Mouse (Mus musculus) lung, postnatal 0 days (tissue): ENCODE data around the gene Zbp1. TPM values are rescaled to one million over a fixed set of nuclear protein-coding genes. Genes with fewer than 3 reads are reported as not detected.

Experiments used
- ATAC-seq: fragments of 200-750 bp; cut with Nextera tagmentation; 2 replicates; pipeline ENCODE4 v1.8.0; 2017; ENCODE audit warnings: moderate library complexity
- DNase-seq: peaks from one replicate; pipeline ENCODE4 v3.0.0-alpha.2; 2016; ENCODE audit warnings: low spot score
- H3K27ac ChIP-seq: fragments of 300-500 bp; sonication (generic); 2 replicates; pipeline ENCODE4 v1.5.1; 2014; ENCODE audit warnings: antibody characterized with exemption, mild to moderate bottlenecking, low read length, mixed read lengths
- H3K27me3 ChIP-seq: fragments of 300-500 bp; sonication (generic); replicated peaks from 2 replicates; pipeline ENCODE4 v1.6.1; 2014; ENCODE audit warnings: low read length, mixed read lengths; ENCODE audit not compliant: insufficient read depth
- H3K36me3 ChIP-seq: fragments of 300-500 bp; sonication (generic); 2 replicates; pipeline ENCODE4 v1.6.1; 2014; ENCODE audit warnings: low read length, mixed read lengths; ENCODE audit not compliant: insufficient read depth
- H3K4me1 ChIP-seq: fragments of 300-500 bp; sonication (generic); 2 replicates; pipeline ENCODE4 v1.6.1; 2014; ENCODE audit warnings: antibody characterized with exemption, low read depth, low read length, mixed read lengths; ENCODE audit not compliant: insufficient read depth
- H3K4me2 ChIP-seq: fragments of 300-500 bp; sonication (generic); replicated peaks from 2 replicates; pipeline ENCODE4 v1.6.1; 2014; ENCODE audit warnings: low read depth, mild to moderate bottlenecking, low read length, moderate library complexity, mixed read lengths
- H3K4me3 ChIP-seq: fragments of 300-500 bp; sonication (generic); 2 replicates; pipeline ENCODE4 v1.5.1; 2014; ENCODE audit warnings: low read depth, low read length
- H3K9ac ChIP-seq: fragments of 300-500 bp; sonication (generic); replicated peaks from 2 replicates; pipeline ENCODE4 v1.6.1; 2014; ENCODE audit warnings: low read depth, mild to moderate bottlenecking
- H3K9me3 ChIP-seq: fragments of 300-500 bp; sonication (generic); 2 replicates; pipeline ENCODE4 v1.6.1; 2016; ENCODE audit warnings: low read length, mixed read lengths
- CTCF ChIP-seq: IDR thresholded peaks from 2 replicates; pipeline ENCODE4 v1.5.1; 2016; ENCODE audit warnings: antibody characterized with exemption, mild to moderate bottlenecking
- EP300 ChIP-seq: IDR thresholded peaks from 2 replicates; pipeline ENCODE4 v1.6.1; 2016; ENCODE audit warnings: antibody characterized with exemption, mild to moderate bottlenecking, control low read depth
- WGBS: fragments of 180-500 bp; shearing (Covaris S2); extraction: QIAGEN DNeasy Blood & Tissue Kit; methylation state at CpG from one replicate; pipeline ENCODE4 v1.1.7; 2014; 5-methylcytosine and 5-hydroxymethylcytosine counted together
- polyA plus RNA-seq: library from polyadenylated mRNA; unstranded; fragments of >200 nt; fragmentation: Nextera tagmentation; extraction: Ambion mirVana; gene quantifications from 2 replicates; pipeline ENCODE4 v1.2.1, GENCODE M21; 2015

The Zbp1 gene
- polyA plus RNA-seq, 1 experiment from 2014 or later = 2.5 TPM

GRCm38 (mm10) chr2:173212227-173212626 lies 6.5 kb downstream of the Zbp1 start:
- WGBS = 67% methylated on average over 4 of the region's 4 CpGs
- H3K4me2 ChIP-seq = no peak overlapping the region
- H3K27ac ChIP-seq = no peak overlapping the region
- no peak for DNase-seq
- no peak for ATAC-seq
- no peaks in the 10 kb centered on the region for H3K36me3 ChIP-seq
- H3K27me3 ChIP-seq = no peaks in the 10 kb centered on the region
- H3K4me3 ChIP-seq = no peak overlapping the region
- no peak overlapping the region for H3K9ac ChIP-seq
- no peaks in the 10 kb centered on the region for H3K4me1 ChIP-seq
- H3K9me3 ChIP-seq = no peaks in the 10 kb centered on the region
- no peak for TF ChIP-seq EP300
- TF ChIP-seq CTCF = no peak

- H3K4me3 ChIP-seq = no peak overlapping the region
- DNase-seq = no peak
- TF ChIP-seq CTCF = no peak
- no peak for TF ChIP-seq EP300
- H3K9me3 ChIP-seq = no peaks in the 10 kb centered on the region
- no peak overlapping the region for H3K4me2 ChIP-seq
- WGBS = 91% methylated on average over 7 of the region's 7 CpGs
- no peaks in the 10 kb centered on the region for H3K27me3 ChIP-seq
- no peak for ATAC-seq
- no peaks in the 10 kb centered on the region for H3K4me1 ChIP-seq
- H3K9ac ChIP-seq = no peak overlapping the region
- H3K27ac ChIP-seq = no peak overlapping the region
- no peaks in the 10 kb centered on the region for H3K36me3 ChIP-seq
Measured at GRCm38 (mm10) chr2:173209091-173209815, 9.5 kb downstream of the Zbp1 start.

DNA sequence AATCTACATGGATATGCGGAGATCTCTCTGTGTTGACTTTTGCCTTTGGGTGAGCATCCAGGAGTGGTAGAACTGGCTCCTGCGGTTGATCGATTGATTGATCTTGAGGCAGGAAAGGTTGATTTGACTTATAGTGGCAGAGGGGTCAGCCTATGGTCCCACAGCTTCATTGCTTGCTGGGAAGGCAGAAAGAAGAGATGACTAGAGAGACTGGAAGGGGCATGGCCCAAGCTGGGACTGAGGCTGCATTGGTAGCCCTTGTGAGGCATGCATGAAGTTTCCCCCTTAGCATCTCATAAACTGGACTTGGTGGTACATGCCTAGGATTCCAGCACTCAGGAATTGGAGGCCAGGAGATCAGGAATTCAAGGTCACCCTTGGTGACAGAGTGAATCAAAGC lies 11.7 kb downstream of the Zbp1 start:
- Histone ChIP-seq H3K4me1 (no peaks in the 10 kb centered on the region), H3K27me3 (no peaks in the 10 kb centered on the region), H3K4me3 (no peak overlapping the region), H3K36me3 (no peaks in the 10 kb centered on the region), H3K9me3 (no peaks in the 10 kb centered on the region), H3K27ac (no peak overlapping the region), H3K9ac (no peak overlapping the region), H3K4me2 (no peak overlapping the region)
- 92% methylated on average over 3 of the region's 3 CpGs for WGBS
- no peak for TF ChIP-seq CTCF
- TF ChIP-seq EP300 = no peak
- ATAC-seq = no peak
- no peak for DNase-seq

DNA sequence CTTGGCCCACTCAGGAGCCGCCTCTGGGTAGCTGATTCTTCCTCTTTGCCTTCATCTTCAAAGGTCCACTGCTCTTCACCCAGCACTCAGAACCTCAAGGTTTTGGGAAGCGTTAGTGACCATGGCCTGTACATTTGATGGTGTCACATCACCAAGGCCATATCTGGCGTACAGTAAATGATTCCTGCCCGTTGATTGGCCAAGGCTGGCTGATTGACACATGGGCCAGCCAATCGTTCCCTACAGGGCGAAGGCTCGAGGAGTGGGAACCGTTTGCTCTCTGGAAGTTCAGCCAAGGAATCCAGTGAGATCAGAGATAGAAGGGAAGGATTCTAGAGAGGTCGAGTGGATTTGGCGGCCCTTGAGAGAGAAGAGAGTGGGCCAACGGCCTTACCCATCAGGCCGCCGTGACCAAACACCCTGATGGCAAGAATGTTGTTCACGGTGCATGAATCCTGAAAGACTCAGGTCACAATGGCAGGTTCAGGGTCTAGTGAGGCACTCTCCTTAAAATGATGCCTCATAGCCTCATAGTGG lies 13.1 kb downstream of the Zbp1 start:
- ATAC-seq (no peak), DNase-seq (no peak)
- Histone ChIP-seq H3K27me3 (no peaks in the 10 kb centered on the region), H3K27ac (no peak overlapping the region), H3K9me3 (no peaks in the 10 kb centered on the region), H3K9ac (no peak overlapping the region), H3K4me2 (no peak overlapping the region), H3K4me3 (no peak overlapping the region), H3K4me1 (no peaks in the 10 kb centered on the region), H3K36me3 (no peaks in the 10 kb centered on the region)
- TF ChIP-seq CTCF = no peak
- no peak for TF ChIP-seq EP300
- WGBS = 91% methylated on average over 14 of the region's 14 CpGs

GRCm38 (mm10) chr2:173204671-173205070 lies 14.1 kb downstream of the Zbp1 start:
- H3K9me3 ChIP-seq = no peaks in the 10 kb centered on the region
- H3K9ac ChIP-seq = no peak overlapping the region
- H3K36me3 ChIP-seq = no peaks in the 10 kb centered on the region
- H3K4me2 ChIP-seq = no peak overlapping the region
- no peaks in the 10 kb centered on the region for H3K27me3 ChIP-seq
- no peak overlapping the region for H3K4me3 ChIP-seq
- TF ChIP-seq EP300 (no peak), CTCF (no peak)
- no peak overlapping the region for H3K27ac ChIP-seq
- H3K4me1 ChIP-seq = no peaks in the 10 kb centered on the region
- no peak for DNase-seq
- no peak for ATAC-seq
- 50% methylated on average over 3 of the region's 4 CpGs for WGBS

- WGBS = 86% methylated on average over 3 of the region's 3 CpGs
- Histone ChIP-seq H3K9ac (no peak overlapping the region), H3K36me3 (no peaks in the 10 kb centered on the region), H3K4me1 (no peaks in the 10 kb centered on the region), H3K9me3 (no peaks in the 10 kb centered on the region), H3K27me3 (no peaks in the 10 kb centered on the region), H3K4me3 (no peak overlapping the region), H3K4me2 (no peak overlapping the region), H3K27ac (no peak overlapping the region)
- TF ChIP-seq CTCF = no peak
- no peak for TF ChIP-seq EP300
- DNase-seq = no peak
- no peak for ATAC-seq
Measured at GRCm38 (mm10) chr2:173203726-173204125, 15.0 kb downstream of the Zbp1 start.
